Mouse (Mus musculus) C2C12 (cell line): ENCODE measurements around the gene Col4a1.

Source experiments
- CEBPB ChIP-seq: IDR thresholded peaks from one replicate; pipeline ENCODE4 v1.6.1; 2011; ENCODE audit warnings: low read depth, mild to moderate bottlenecking, control low read depth, moderate library complexity
- CTCF ChIP-seq: IDR thresholded peaks from one replicate; pipeline ENCODE4 v1.5.1; 2011; ENCODE audit not compliant: control insufficient read depth, insufficient read depth, insufficient read length
- FOSL1 ChIP-seq: IDR thresholded peaks from one replicate; pipeline ENCODE4 v1.8.0; 2011; ENCODE audit warnings: mild to moderate bottlenecking, low read length; ENCODE audit not compliant: poor library complexity, insufficient read depth, severe bottlenecking
- MAX ChIP-seq: IDR thresholded peaks from one replicate; pipeline ENCODE4 v1.6.1; 2011; ENCODE audit warnings: mild to moderate bottlenecking, control low read depth
- MYOD1 ChIP-seq: IDR thresholded peaks from one replicate; pipeline ENCODE4 v1.6.1; 2011; ENCODE audit warnings: low read depth; ENCODE audit not compliant: control insufficient read depth, insufficient read length
- MYOG ChIP-seq: IDR thresholded peaks from one replicate; pipeline ENCODE4 v1.6.1; 2011; ENCODE audit not compliant: control insufficient read depth, insufficient read length; ENCODE audit errors: extremely low read depth

- no peak for TF ChIP-seq CTCF
- TF ChIP-seq CEBPB = no peak
- TF ChIP-seq MYOG = no peak
- TF ChIP-seq MAX = no peak
- no peak for TF ChIP-seq FOSL1
- no peak for TF ChIP-seq MYOD1
Observed at GRCm38 (mm10) chr8:11361546-11362277, 49.1 kb upstream of the Col4a1 start.
